Mouse (Mus musculus) ES-E14 (cell line): ENCODE measurements around the gene Flywch1.

Source experiments
- MAFK ChIP-seq: IDR thresholded peaks from 2 replicates; pipeline ENCODE4 v1.6.1; 2014; ENCODE audit warnings: mild to moderate bottlenecking, low read depth, low read length, inconsistent platforms; ENCODE audit not compliant: insufficient read depth
- ZNF384 ChIP-seq: IDR thresholded peaks from 2 replicates; pipeline ENCODE4 v1.6.1; 2012; ENCODE audit warnings: low read depth, low read length, inconsistent platforms

DNA sequence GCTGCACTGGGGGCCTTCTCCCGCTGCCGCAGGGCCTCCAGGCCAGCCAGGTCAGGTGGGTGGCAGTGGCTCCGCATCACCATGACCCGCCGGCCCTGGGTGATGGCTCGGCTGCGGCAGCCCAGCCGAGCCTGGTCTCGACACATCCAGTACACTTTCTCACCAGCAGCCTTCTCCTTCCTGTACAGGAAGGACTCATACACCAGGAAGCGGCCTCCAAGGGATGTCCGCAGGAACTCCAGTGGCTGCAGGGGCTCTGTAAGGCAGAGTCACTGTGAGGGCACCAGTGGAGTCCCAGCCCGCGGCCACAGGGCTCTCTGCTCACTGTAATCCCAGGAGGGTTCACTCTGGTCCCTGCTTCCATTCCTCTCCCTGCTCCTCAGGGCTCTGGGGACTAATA, 15.7 kb downstream of the Flywch1 start:
- TF ChIP-seq ZNF384 (no peak), MAFK (no peak)
